Mouse (Mus musculus) naive thymus-derived CD4-positive, alpha-beta T cell, adult 2 months (primary cell): ENCODE measurements around the gene Ssr3.

Experiments
- DNase-seq: peaks from one replicate; pipeline ENCODE4 v3.0.0-alpha.2; 2011; ENCODE audit warnings: low read depth

Gene Ssr3

DNA sequence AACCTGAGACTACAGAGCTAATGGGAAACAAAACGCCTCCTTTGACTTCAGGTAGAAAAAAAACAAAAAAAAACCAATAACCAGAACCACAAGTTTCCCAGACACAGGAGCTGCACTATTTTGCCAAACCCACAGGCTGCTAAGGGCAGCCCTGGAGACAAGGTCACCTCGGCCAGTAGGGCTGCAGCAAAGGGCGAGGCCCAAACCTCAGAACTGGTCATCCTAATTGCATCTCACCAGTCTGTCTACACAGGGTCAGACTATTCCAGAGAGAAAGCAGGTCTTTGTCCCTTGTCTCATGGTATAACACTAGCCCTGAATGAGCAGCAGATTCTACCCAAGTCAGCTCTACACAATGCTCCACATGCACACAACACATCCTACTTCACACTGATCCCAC, 17.7 kb downstream of the Ssr3 start:
- no peak for DNase-seq

DNA sequence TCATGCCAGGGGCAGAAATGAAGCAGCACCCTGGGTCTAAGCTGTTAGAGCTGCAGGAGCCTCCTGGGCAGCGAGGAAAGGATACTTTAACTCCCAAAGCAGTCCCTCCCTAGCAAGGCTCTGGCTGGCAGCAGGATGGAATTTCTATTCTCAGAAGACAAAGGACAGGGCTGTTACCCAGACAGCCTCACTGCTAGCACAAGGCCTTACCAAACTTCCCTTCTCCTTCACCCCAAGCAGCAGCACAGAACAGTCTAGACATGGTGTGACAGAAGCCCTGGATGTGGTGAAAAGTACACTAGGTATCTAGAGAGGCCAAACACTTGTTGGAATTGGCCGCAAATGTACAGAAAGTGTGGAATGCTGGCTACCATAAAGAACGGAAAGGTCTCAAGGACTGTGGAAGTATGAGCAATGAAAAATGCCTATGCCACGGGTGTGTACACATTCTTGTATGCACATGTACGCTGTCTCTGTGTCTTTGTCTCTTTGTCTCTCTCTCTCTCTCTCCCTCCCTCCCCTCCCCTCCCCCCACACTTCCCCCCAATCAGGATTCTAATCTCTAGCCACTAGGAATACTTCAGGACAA, 18.7 kb downstream of the Ssr3 start:
- no peak for DNase-seq

DNA sequence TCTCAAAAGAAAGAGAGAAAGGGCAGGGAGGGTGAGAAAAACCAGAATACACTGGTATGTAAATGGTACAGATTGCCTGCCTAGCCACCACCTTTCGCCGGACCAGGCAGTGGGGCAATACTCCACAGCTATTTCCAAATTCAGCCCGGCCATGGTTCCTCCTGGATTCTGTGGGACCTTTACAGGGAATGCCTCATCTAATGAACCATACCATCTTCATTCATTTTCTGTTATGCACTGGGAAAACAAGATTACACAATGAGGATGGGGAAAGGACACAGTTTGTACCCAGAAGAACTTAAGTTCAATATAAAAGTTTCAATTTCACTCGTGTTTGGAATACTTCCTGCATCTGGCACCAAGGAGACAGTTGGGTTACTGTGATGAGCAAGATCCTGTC, 19.9 kb downstream of the Ssr3 start:
- no peak for DNase-seq

DNA sequence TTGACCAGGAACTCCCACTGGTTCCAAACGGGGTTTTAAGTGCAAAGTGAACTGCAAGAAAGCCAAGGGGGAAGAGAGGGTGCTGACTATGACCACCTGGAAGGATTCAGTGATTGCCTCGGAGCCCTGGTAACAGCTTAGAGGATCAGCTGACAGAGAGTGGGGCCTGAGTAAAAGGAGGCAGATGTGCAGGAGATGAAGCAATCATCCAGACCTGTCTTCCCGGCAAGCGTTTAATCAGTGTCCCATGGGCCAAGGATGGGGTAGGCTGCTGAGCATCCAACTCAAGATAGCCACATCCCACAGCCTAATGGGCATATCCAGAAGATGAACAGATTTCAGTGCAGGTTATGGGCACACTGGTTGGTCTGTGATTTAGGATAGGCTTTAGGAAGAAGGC, 24.5 kb downstream of the Ssr3 start:
- DNase-seq = no peak

DNA sequence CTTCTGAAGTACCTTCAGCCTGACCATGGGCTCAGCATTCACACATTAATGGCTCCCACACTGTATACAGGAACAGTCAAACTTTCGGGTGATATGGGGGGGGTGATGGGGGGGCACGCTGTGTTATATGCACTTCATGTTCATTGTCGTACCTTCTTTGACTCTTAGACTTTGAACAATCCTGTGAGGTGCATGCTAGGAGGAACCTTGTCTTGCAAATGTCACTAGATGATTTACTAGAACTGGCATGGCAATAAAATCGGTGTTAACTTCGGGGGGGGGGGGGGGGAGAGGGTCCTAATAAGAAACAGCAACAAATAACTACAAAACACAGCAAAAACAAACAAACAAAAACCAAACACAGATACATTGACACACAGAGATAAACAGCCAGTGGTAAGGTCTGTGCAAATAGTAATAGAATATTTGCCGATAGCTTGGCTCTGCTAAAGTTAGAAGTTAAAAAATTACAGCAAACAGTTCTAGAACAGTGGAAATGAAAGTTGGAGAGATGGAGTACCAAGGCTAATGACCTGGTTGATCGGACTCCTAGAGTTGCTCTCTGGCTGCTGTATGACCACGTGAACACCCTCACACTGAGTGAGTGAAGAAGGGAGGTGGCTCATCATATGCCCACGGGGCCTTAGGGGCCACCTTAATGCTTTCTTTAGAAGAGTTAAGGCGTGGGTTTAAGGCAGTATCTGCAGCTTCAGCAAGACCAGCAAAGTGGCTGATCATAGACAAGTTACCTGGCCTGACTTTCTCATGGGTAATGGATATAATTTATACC, 26.3 kb downstream of the Ssr3 start:
- no peak for DNase-seq

DNA sequence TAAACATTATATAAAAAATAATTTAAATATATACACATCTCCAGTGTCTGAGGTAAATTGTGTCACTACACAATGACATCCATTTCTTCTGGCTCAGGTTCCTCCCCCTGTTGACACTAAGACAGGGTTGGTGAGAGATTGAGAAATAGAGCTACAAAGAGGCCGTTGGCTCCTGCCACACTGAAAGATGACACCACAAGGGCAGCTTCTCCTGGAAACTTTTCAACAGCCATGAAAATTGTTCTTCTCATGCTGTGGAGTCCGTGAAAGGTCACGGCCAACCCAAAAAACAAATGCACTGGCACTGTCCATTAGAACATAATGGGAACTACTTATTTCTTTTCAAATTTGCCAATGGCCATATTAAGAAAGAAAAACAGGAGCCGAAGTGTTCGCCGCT, 27.2 kb downstream of the Ssr3 start:
- DNase-seq = no peak

DNA sequence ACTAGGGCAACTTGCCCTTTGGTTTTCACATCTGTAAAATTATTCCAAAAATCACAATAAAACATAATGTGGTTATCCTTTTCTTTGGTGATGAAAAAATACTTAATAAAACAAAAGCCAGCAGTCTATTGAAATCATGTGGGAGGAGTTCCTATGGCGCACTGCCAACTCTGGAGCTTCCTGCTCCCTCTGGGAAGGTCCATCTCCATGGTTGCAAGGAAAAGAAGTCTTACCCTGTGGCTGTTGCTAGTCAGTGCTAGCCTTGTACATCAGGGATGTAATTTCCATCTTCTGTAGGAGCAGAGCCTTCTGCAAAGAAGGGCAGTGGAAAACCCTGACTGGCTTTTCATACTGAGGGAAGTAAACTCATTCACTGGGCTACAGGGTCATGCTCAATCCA, 29.0 kb downstream of the Ssr3 start:
- no peak for DNase-seq

DNA sequence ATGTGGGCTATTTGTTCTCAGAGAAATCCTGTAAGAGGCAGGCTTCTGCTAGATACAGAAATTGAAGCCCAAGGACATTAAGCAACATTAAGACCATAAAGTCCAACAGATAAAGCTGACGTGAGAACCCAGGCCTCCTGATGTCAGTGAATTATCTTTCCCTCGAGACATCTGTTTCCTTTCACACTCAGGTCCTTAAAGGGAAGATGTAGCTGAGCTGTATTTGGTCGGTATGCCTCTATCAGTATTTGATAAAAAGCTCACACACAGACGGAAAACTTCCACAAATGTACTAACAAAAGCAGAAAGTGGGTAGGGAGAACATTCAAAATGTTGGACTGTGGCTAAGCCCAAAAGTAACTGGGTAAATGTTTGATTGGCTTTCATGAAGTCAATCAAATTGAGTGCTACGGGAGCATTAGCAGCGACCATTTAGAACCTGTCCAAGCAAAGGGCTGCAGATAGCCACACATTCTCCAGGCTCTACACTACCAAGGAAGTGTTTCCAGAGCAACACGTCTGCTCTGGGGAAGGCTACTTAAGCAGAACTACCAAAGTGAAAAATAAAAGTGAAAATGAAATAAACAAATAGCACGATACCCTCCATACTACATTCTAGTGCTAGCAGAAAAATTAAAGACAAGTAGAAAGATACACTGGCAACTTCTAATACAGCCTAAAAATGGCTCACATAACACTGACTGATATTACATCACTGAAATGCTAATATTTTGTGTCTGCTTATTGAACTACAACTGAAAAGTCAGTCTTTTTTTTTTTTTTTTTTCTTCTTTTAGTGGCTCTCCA, 32.1 kb downstream of the Ssr3 start:
- no peak for DNase-seq

DNA sequence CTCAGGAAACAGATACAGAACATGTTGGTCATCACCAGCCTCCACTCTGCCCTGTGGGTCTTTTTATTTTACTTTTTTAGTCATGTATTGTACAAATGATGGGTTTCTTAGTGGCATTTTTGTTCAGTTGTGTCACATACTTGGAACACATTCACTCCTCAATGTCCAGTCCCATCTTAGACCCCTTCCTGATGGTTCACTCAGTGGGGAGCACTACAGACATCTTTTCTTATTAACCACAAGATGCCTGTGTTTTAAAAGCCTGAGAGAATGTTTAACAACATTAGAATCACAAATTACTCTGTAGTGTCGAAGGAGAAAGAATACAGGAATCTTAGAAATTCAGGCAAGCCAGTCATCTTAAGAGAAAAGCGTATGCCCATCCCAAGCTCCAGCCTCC, 33.6 kb downstream of the Ssr3 start:
- no peak for DNase-seq

DNA sequence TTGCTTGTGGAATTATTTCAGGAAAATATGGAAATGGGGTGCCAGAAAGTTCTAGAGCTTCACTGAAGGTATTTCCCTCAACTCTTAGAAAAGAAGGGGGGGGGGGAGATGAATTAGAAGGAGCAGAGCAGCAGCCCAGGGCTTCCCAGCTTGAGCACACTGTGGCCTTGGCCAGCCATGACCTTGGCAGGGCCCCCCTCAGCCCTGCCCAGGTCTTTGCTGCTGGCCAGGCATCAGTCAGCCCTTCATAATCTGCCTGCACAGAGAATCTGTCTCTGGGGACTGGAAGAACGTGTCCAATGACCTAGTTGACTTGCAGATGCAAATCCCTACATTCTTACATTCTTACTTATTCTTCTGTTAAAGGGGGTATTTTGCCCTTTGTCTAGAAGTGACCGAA, 34.1 kb downstream of the Ssr3 start:
- no peak for DNase-seq

DNA sequence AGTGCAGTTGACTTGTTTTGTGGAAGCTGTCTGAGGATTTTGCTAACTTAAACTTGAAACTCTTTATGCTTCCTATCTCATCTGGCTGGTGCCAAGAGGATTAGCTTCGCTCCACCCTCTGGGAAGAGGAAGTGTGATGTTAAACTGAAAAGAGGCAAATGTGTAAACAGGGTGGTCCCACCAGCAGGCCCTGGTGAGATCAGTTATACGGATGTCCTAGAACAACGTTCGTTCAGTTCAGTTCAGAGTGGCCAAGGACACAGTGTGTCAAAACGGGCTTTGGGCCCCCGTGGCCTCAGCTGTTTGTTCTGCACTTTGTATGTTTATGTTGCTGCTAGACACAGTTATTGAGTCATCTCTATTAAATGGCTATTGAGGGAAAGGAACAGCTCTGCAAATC, 36.9 kb downstream of the Ssr3 start:
- DNase-seq = no peak

DNA sequence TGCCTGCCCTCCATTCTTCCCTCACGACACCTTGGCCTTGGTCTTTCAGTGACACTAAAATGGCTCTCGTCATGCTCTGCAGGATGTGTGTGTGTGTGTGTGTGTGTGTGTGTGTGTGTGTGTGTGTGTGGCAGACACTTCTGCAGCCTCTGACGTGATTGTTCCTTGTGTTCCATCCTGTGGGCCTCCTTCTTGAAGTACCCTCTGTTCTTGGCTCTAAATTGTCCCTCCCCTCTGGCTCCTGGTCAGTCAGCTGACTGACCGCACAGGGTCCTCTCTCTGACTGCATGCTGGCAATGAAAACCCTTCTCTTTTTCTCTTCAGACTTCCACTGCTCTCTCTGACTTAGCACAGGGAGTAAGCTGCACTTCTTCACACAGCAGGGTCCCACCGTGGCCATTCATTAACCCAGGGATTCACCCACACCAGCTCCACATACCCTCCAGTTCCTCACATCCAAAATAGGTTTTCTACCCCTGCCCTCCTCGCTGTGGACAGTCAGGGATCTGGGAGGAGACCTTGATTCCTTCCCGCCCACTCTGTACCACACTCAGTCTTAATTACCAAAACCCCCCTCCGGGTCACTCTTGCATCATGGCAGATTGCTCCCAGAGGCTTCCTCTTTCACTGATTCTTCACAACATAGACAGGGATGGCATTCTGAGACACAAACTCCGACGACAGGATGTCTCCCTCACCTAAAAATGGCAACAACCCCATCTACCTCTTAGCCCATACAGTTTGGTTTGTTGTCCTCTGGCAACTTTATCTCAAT, 39.0 kb downstream of the Ssr3 start:
- DNase-seq = peak; percentile 9

DNA sequence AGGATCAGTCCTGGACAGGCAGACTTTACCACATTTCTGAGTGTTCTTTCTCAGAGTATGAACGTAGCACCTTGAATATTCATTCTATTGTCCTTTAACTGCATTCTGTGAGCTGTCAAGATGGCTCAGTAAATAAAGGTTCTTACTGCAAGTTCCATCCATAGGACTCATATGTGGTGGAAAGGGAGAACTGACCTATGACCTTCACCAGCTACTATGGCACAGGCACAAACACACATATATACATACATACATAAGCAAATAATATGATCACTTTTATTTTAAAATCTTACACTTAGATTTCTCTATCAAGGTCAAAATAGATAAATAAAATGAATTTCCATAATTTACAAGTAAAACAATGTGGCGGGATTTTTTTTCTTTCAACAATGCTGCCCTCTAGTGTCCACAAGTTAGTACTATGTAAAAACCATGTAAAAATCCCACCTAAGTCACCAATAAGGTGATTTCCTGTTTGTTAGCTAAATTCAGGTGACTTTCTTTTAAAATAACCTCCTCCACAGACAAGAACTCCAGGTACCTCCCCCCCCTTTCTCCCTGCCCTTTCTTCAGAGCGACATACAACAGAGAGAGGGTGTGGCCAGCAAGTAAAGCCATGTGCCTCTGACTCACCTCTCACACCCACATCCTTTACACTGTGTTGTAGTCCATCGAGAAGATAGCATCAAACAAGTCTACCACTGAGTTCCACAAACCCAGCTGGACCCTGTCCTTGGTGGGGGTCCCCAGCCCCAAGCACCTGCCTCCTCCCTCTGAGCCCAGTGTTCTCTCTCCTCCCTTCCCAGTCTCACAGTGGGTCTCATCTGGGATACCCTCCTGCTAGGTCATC, 39.9 kb downstream of the Ssr3 start:
- peak; percentile 35 for DNase-seq

DNA sequence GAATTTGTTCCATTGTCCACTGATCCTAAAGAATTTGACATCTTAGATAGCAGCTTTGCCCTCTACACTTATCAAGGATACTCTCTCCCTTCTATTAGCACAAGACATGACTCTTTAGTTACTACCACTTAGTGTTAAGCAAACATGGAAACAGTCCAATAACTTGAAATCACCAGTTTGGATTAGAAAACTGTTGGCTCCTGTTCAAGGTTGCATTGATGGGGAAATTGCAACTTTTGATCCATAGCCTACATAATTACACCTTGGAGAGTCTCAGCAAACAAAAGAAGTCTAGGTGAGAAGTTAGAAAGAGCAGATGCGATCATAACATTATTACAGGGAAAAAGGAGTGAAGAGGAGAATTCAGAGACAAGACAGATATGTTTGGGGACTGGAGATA, 46.2 kb downstream of the Ssr3 start:
- no peak for DNase-seq

DNA sequence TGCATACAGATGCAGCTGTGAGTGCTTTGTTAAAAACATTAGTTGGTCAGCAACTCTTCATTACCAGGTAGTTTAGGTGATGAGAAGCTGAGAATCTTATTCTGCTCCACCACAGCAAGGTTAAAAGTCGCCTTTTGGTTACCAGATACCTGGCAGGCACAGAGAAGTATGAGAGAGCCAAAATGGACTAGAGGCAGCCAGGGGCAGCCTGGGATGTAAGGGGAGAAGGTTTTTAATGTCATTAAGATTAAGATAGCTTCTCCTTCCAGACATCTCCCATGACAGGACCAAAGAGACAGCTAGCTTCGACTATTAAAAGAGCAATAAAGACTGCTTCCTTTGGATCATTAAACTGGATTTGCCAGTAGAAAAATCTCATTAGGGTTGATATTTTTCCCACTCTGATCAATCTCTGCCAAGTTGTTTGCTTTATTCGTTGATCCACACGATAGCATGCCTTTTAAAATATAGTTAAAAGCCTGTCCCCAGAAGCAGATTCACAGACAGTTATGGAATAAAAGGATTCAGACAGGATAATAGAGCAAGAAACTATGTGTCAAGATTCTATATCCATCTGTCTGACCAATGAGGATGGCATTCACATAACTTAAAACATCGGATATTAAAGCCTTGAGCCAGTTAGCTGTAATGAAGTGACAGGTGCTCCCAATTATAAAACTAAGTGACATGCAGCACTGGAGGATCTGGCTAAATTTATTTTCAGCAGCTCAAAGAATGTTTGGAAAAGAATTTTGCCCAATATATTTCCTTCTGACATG, 52.1 kb downstream of the Ssr3 start:
- DNase-seq = no peak

DNA sequence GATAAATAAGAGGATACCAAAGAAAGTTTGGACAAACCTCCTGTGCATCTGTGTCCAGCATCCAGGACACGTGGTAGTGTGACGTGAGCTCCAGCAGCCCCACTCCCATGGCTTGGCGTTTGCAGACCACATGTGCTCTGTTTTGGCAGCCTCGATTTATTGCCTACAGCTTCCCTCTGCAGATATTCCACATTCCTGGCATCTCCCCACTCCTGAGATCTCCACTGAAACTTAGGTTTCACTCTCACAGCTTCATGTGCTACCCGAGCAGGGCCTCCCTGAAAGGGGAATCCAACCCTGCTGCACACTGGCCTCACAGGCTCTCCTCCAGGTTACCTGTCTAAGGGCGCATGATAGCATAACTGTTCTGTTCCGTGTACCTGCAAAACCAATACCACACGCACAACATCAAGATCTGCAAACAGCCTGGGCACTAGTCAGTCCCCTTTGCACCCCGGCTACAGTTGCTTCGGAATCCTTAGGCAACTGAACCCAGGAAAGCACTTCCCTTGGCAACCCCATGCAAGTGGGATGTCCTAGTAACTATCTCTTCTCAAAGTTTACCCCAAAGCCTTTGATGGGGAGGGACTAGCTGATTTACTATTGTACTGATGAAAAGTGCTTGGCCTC, 54.5 kb downstream of the Ssr3 start:
- DNase-seq = no peak
